Mouse (Mus musculus) intestine, postnatal 0 days (tissue): ENCODE measurements around the gene Aen. TPM values are rescaled to one million over a fixed set of nuclear protein-coding genes. Genes with fewer than 3 reads are reported as not detected.

Experiments
- ATAC-seq: fragments of 200-750 bp; cut with Nextera tagmentation; 2 replicates; pipeline ENCODE4 v1.8.0; 2017; ENCODE audit warnings: mild to moderate bottlenecking, moderate TSS enrichment, moderate library complexity
- H3K27ac ChIP-seq: fragments of 300-500 bp; sonication (generic); 2 replicates; pipeline ENCODE4 v1.5.1; 2014; ENCODE audit warnings: mild to moderate bottlenecking, low read depth, low read length, moderate library complexity
- H3K27me3 ChIP-seq: fragments of 300-500 bp; sonication (generic); replicated peaks from 2 replicates; pipeline ENCODE4 v1.6.1; 2014; ENCODE audit warnings: low read length, mixed read lengths; ENCODE audit not compliant: control insufficient read depth, insufficient read depth
- H3K36me3 ChIP-seq: fragments of 300-500 bp; sonication (generic); 2 replicates; pipeline ENCODE4 v1.6.1; 2014; ENCODE audit warnings: mild to moderate bottlenecking, moderate library complexity; ENCODE audit not compliant: control insufficient read depth, insufficient read depth
- H3K4me1 ChIP-seq: fragments of 300-500 bp; sonication (generic); replicated peaks from 2 replicates; pipeline ENCODE4 v1.6.1; 2014; ENCODE audit warnings: antibody characterized with exemption, low read length, mixed read lengths; ENCODE audit not compliant: control insufficient read depth, insufficient read depth
- H3K4me2 ChIP-seq: fragments of 300-500 bp; sonication (generic); replicated peaks from 2 replicates; pipeline ENCODE4 v1.6.1; 2014; ENCODE audit warnings: low read depth, mild to moderate bottlenecking, moderate library complexity
- H3K4me3 ChIP-seq: fragments of 300-500 bp; sonication (generic); 2 replicates; pipeline ENCODE4 v1.5.1; 2014; ENCODE audit warnings: low read depth, low read length
- H3K9ac ChIP-seq: fragments of 300-500 bp; sonication (generic); 2 replicates; pipeline ENCODE4 v1.6.1; 2014; ENCODE audit warnings: mild to moderate bottlenecking, low read depth, low read length
- H3K9me3 ChIP-seq: fragments of 300-500 bp; sonication (generic); 2 replicates; pipeline ENCODE4 v1.6.1; 2016; ENCODE audit warnings: mixed run types; ENCODE audit not compliant: control insufficient read depth
- CTCF ChIP-seq: sonication (generic); IDR thresholded peaks from 2 replicates; pipeline ENCODE4 v1.5.1; 2016; ENCODE audit warnings: low read depth, mild to moderate bottlenecking, control low read depth, antibody characterized with exemption, moderate library complexity
- WGBS: fragments of 180-500 bp; shearing (Covaris S2); extraction: QIAGEN DNeasy Blood & Tissue Kit; methylation state at CpG from one replicate; pipeline ENCODE4 v1.1.7; 2014; 5-methylcytosine and 5-hydroxymethylcytosine counted together
- polyA plus RNA-seq: library from polyadenylated mRNA; unstranded; fragments of >200 nt; fragmentation: Nextera tagmentation; extraction: Ambion mirVana; gene quantifications from 2 replicates; pipeline ENCODE4 v1.2.1, GENCODE M21; 2015

Aen gene
- polyA plus RNA-seq, 1 experiment from 2014 or later: 19.7 TPM

- no peak overlapping the region for H3K4me2 ChIP-seq
- H3K4me1 ChIP-seq: 0 out of 2 replicates have a peak, but pooled peaks cover 2% of the 10 kb centered on the region
- no peak for ATAC-seq
- no peaks in the 10 kb centered on the region for H3K27me3 ChIP-seq
- no peak overlapping the region for H3K4me3 ChIP-seq
- 10% methylated on average over 6 of the region's 6 CpGs for WGBS
- peak; percentile 96 for TF ChIP-seq CTCF
- no peaks in the 10 kb centered on the region for H3K36me3 ChIP-seq
- H3K27ac ChIP-seq: no peak overlapping the region
- H3K9me3 ChIP-seq: no peaks in the 10 kb centered on the region
- no peak overlapping the region for H3K9ac ChIP-seq
Measured at GRCm38 (mm10) chr7:78924300-78924699, 28.6 kb downstream of the Aen start.

- Histone ChIP-seq H3K27ac (no peak overlapping the region), H3K4me3 (no peak overlapping the region), H3K36me3 (no peaks in the 10 kb centered on the region), H3K4me2 (no peak overlapping the region), H3K27me3 (no peaks in the 10 kb centered on the region), H3K4me1 (0 out of 2 replicates have a peak, but pooled peaks cover 2% of the 10 kb centered on the region), H3K9ac (no peak overlapping the region), H3K9me3 (no peaks in the 10 kb centered on the region)
- no peak for ATAC-seq
- no peak for TF ChIP-seq CTCF
- 75% methylated on average over 7 of the region's 7 CpGs for WGBS
Measured at GRCm38 (mm10) chr7:78924796-78925195, 29.1 kb downstream of the Aen start.

- Histone ChIP-seq H3K27me3 (no peaks in the 10 kb centered on the region), H3K9ac (no peak overlapping the region), H3K4me1 (0 out of 2 replicates have a peak, but pooled peaks cover 2% of the 10 kb centered on the region), H3K36me3 (no peaks in the 10 kb centered on the region), H3K4me2 (no peak overlapping the region), H3K4me3 (no peak overlapping the region), H3K9me3 (no peaks in the 10 kb centered on the region), H3K27ac (no peak overlapping the region)
- TF ChIP-seq CTCF: no peak
- ATAC-seq: no peak
- WGBS: 70% methylated on average over 7 of the region's 7 CpGs
Measured at GRCm38 (mm10) chr7:78925680-78926079, 30.0 kb downstream of the Aen start.

GRCm38 (mm10) chr7:78926156-78926555 lies 30.5 kb downstream of the Aen start:
- ATAC-seq: no peak
- Histone ChIP-seq H3K4me2 (no peak overlapping the region), H3K4me3 (no peak overlapping the region), H3K4me1 (0 out of 2 replicates have a peak, but pooled peaks cover 2% of the 10 kb centered on the region), H3K36me3 (no peaks in the 10 kb centered on the region), H3K9ac (no peak overlapping the region), H3K27ac (no peak overlapping the region), H3K9me3 (no peaks in the 10 kb centered on the region), H3K27me3 (no peaks in the 10 kb centered on the region)
- no peak for TF ChIP-seq CTCF
- WGBS: 78% methylated on average over 9 of the region's 9 CpGs

DNA sequence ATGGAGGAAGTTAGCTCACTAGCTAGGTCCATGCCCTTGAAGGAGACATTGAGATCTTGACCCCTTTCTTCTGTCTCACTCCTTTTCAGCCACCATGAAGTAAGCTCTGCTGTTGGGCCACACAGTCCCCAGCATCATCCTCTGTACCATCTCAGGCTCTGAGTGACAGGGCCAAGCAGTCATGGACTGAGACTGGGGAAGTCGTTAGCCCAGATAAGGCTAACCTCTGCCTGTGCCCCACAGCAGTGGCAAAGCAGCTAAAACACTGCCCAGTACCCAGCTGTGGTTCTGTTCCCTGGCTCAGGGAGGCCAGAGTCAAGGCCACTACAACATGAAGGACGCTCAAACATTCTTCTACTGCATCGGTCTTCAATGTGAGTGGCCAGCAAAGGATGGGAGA lies 31.6 kb downstream of the Aen start:
- no peak overlapping the region for H3K27ac ChIP-seq
- no peaks in the 10 kb centered on the region for H3K36me3 ChIP-seq
- no peaks in the 10 kb centered on the region for H3K4me1 ChIP-seq
- H3K9ac ChIP-seq: no peak overlapping the region
- no peak overlapping the region for H3K4me2 ChIP-seq
- no peaks in the 10 kb centered on the region for H3K9me3 ChIP-seq
- no peaks in the 10 kb centered on the region for H3K27me3 ChIP-seq
- no peak for ATAC-seq
- no peak overlapping the region for H3K4me3 ChIP-seq
- TF ChIP-seq CTCF: no peak
- 65% methylated on average over 3 of the region's 3 CpGs for WGBS

GRCm38 (mm10) chr7:78938957-78939602 lies 43.4 kb downstream of the Aen start:
- Histone ChIP-seq H3K27me3 (no peaks in the 10 kb centered on the region), H3K4me1 (no peaks in the 10 kb centered on the region), H3K9ac (no peak overlapping the region), H3K9me3 (no peaks in the 10 kb centered on the region), H3K36me3 (no peaks in the 10 kb centered on the region), H3K27ac (no peak overlapping the region), H3K4me3 (no peak overlapping the region), H3K4me2 (no peak overlapping the region)
- 58% methylated on average over 19 of the region's 19 CpGs for WGBS
- no peak for ATAC-seq
- TF ChIP-seq CTCF: no peak
